Mouse (Mus musculus) heart, postnatal 0 days (tissue): Measurements from ENCODE around the gene Nek11.

Source experiments
- CTCF ChIP-seq: IDR thresholded peaks from 2 replicates; pipeline ENCODE4 v1.5.1; 2016; ENCODE audit warnings: antibody characterized with exemption, control low read depth, low read depth
- EP300 ChIP-seq: IDR thresholded peaks from 2 replicates; pipeline ENCODE4 v1.6.1; 2016; ENCODE audit warnings: antibody characterized with exemption, low read depth

DNA sequence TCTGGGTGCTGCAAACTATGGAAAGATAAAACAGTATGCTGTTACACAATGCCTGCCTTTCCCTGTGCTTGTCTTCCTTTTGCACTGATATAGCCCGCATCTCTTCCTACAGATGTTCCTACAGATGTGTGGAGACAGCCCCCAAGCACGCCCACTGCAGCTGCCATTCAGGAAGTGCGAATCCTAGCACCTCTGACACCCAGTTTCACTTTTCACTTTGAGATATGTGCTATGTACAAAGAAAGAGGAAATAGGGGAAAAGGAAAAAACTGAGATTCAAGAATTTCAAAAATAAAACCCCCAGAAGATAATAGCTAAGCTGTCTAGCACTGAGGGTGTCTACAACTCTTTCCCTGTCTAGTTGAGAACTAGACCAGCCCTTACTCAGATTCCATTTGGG lies 208.6 kb downstream of the Nek11 start:
- TF ChIP-seq CTCF (no peak), EP300 (no peak)
